Mouse (Mus musculus) heart, postnatal 0 days (tissue): ENCODE data around the gene Tbc1d24.

Experiments used
- CTCF ChIP-seq: IDR thresholded peaks from 2 replicates; pipeline ENCODE4 v1.5.1; 2016; ENCODE audit warnings: antibody characterized with exemption, control low read depth, low read depth
- EP300 ChIP-seq: IDR thresholded peaks from 2 replicates; pipeline ENCODE4 v1.6.1; 2016; ENCODE audit warnings: antibody characterized with exemption, low read depth

DNA sequence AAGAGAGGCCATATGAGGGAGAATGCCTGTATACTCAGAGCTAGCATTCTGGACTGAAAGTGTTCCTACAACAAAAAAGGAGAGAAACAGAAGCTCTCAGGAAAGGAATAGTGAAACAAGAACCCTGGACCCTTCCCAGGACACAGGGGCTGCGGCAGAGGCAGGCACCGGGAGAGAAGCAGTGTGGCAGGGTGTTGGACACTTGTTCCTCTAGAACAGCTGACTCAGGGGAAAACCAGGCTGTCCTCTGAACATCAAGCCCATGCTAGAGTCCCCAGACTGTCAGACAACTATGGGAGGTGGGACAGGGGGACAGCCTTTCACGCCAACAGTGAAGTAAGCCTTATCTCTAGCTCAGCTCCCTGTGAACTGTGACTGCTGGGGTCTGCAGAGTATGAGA lies 5.2 kb upstream of the Tbc1d24 start:
- no peak for TF ChIP-seq CTCF
- TF ChIP-seq EP300: no peak
